Mouse (Mus musculus) erythroblast, embryonic 14.5 days (primary cell): ENCODE measurements around the gene Tat.

ENCODE experiments used
- GATA1 ChIP-seq: IDR thresholded peaks from 2 replicates; pipeline ENCODE4 v1.6.1; 2012; ENCODE audit warnings: low read length, inconsistent platforms, mixed read lengths
- TAL1 ChIP-seq: IDR thresholded peaks from 3 replicates; pipeline ENCODE4 v1.6.1; 2012; ENCODE audit warnings: low read length, inconsistent platforms, mixed read lengths

DNA sequence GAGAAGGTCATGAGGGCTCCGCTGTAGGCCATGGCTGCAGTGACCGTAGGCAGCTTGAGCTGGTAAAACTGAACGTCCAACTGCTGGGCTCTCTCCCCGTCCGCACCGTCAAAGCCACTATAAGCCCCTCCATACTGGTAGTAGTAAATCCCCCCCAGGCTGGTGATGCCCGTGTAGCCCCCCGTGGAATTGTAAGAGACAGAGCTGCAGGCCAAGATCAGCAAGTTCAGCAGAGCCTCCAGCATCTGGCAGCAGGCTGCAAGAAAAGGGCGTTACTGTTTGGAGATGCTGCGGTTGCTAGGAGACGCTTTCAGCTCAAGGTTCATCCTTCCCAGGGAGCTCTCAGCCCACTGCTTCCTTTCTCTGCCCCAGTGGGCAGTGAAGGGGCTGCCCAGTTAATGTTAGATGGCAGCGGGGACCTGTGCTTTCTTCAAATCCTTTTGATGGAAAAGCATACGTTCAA, 35.7 kb upstream of the Tat start:
- TF ChIP-seq GATA1, result no peak
- no peak for TF ChIP-seq TAL1
